Mouse (Mus musculus): ENCODE results near the gene Tmie. TPM values are rescaled to one million over a fixed set of nuclear protein-coding genes. Genes with fewer than 3 reads are reported as not detected.
"Not testable (repeated sequence)": the region's sequence is repeated elsewhere in the genome, so short reads cannot be mapped to it uniquely, and the experiment has no call there.

Tmie gene
- polyA plus RNA-seq, 1 experiment from 2014 or later = 0.16 TPM

GRCm38 (mm10) chr9:110833021-110833420 is 46.9 kb downstream of the Tmie start:
- peaks cover 10% of the 10 kb centered on the region; the same call in 1 of the 2 replicates for H3K27me3 ChIP-seq (replicated peaks)
- WGBS = 59% methylated on average over 5 of the region's 5 CpGs
- no peak overlapping the region for H3K4me2 ChIP-seq
- ATAC-seq (ENCODE audit: extremely low read depth, insufficient number of reproducible peaks, low FRiP score, low TSS enrichment) = no peak
- H3K4me1 ChIP-seq = peaks cover 6% of the 10 kb centered on the region; the same call in 1 of the 2 replicates
- no peaks in the 10 kb centered on the region for H3K36me3 ChIP-seq
- H3K9ac ChIP-seq = no peak overlapping the region
- H3K4me3 ChIP-seq = no peak overlapping the region
- H3K9me3 ChIP-seq = no peaks in the 10 kb centered on the region
- no peak overlapping the region for H3K27ac ChIP-seq (replicated peaks)

GRCm38 (mm10) chr9:110826390-110826789 is 53.5 kb downstream of the Tmie start, which contains the start of gene Prss43:
Gene Prss43, plus strand, starts transcription at chr9:110826690.
- H3K4me3 ChIP-seq = no peak within 1 kb of the TSS
- ATAC-seq (ENCODE audit: extremely low read depth, insufficient number of reproducible peaks, low FRiP score, low TSS enrichment) = no peak
- 57% methylated on average over 3 of the region's 3 CpGs for WGBS
- H3K27ac ChIP-seq (replicated peaks) = no peak within 1 kb of the TSS
- H3K4me1 ChIP-seq = no peaks in the 10 kb centered on the region
- no peaks in the 10 kb centered on the region for H3K36me3 ChIP-seq
- peaks cover 26% of the 10 kb centered on the region for H3K27me3 ChIP-seq (replicated peaks)
- no peak within 1 kb of the TSS for H3K4me2 ChIP-seq
- no peaks in the 10 kb centered on the region for H3K9me3 ChIP-seq
- no peak within 1 kb of the TSS for H3K9ac ChIP-seq

- no peak overlapping the region for H3K4me2 ChIP-seq
- no peaks in the 10 kb centered on the region for H3K9me3 ChIP-seq
- H3K4me3 ChIP-seq = no peak overlapping the region
- H3K4me1 ChIP-seq = no peaks in the 10 kb centered on the region
- 68% methylated on average over 7 of the region's 7 CpGs for WGBS
- no peak for ATAC-seq (ENCODE audit: extremely low read depth, insufficient number of reproducible peaks, low FRiP score, low TSS enrichment)
- H3K27me3 ChIP-seq (replicated peaks) = peaks cover 25% of the 10 kb centered on the region
- no peak overlapping the region for H3K27ac ChIP-seq (replicated peaks)
- no peak overlapping the region for H3K9ac ChIP-seq
- H3K36me3 ChIP-seq = no peaks in the 10 kb centered on the region
These were observed 54.1 kb downstream of the Tmie start for GRCm38 (mm10) chr9:110825832-110826231.

- Histone ChIP-seq H3K9ac (no peak overlapping the region), H3K27me3 (replicated peaks) (peaks cover 25% of the 10 kb centered on the region), H3K4me2 (no peak overlapping the region), H3K9me3 (no peaks in the 10 kb centered on the region), H3K36me3 (no peaks in the 10 kb centered on the region), H3K4me1 (no peaks in the 10 kb centered on the region), H3K4me3 (no peak overlapping the region), H3K27ac (replicated peaks) (no peak overlapping the region)
- whole genome bisulfite sequencing = 62% methylated on average over 4 of the region's 4 CpGs
- ATAC-seq (ENCODE audit: extremely low read depth, insufficient number of reproducible peaks, low FRiP score, low TSS enrichment) = no peak
These were observed 54.5 kb downstream of the Tmie start for GRCm38 (mm10) chr9:110825426-110825825.

- Histone ChIP-seq H3K9ac (no peak overlapping the region), H3K27me3 (replicated peaks) (peaks cover 36% of the 10 kb centered on the region), H3K4me1 (no peaks in the 10 kb centered on the region), H3K36me3 (no peaks in the 10 kb centered on the region), H3K27ac (replicated peaks) (no peak overlapping the region), H3K4me3 (no peak overlapping the region), H3K9me3 (no peaks in the 10 kb centered on the region), H3K4me2 (no peak overlapping the region)
- no peak for ATAC-seq (ENCODE audit: extremely low read depth, insufficient number of reproducible peaks, low FRiP score, low TSS enrichment)
- 79% methylated on average over 7 of the region's 7 CpGs for WGBS
These were observed 58.5 kb downstream of the Tmie start for GRCm38 (mm10) chr9:110821436-110821835.

- peaks cover 41% of the 10 kb centered on the region for H3K27me3 ChIP-seq (replicated peaks)
- not testable (repeated sequence) for H3K4me3 ChIP-seq; H3K4me1 ChIP-seq; H3K4me2 ChIP-seq; H3K9me3 ChIP-seq; ATAC-seq (ENCODE audit: extremely low read depth, insufficient number of reproducible peaks, low FRiP score, low TSS enrichment); H3K9ac ChIP-seq; H3K27ac ChIP-seq (replicated peaks); H3K36me3 ChIP-seq
These were observed 59.4 kb downstream of the Tmie start for GRCm38 (mm10) chr9:110820546-110820945.

Small RNA genes within 50 kb of the gene (microRNA-seq; reads per million reads assigned to microRNA genes)
- not detected for gene Gm24269

Other genes starting within 250 kb of the Tmie start
- 1.3 and 1.8 TPM in 2 replicates for gene Nbeal2, start 226.0 kb downstream of the Tmie start, polyA plus RNA-seq (2015; fragmentation: Nextera tagmentation; extraction: Ambion mirVana)
- gene Ccdc12, start 223.6 kb downstream of the Tmie start, polyA plus RNA-seq (2015; fragmentation: Nextera tagmentation; extraction: Ambion mirVana) = 119 and 136 TPM in 2 replicates
- 3,771 and 4,285 TPM in 2 replicates for gene Myl3, start 138.3 kb downstream of the Tmie start, polyA plus RNA-seq (2015; fragmentation: Nextera tagmentation; extraction: Ambion mirVana)
- 31.2 and 33.3 TPM in 2 replicates for gene Pth1r, start 133.0 kb downstream of the Tmie start, polyA plus RNA-seq (2015; fragmentation: Nextera tagmentation; extraction: Ambion mirVana)
- gene Prss42, start 81.9 kb downstream of the Tmie start, polyA plus RNA-seq (2015; fragmentation: Nextera tagmentation; extraction: Ambion mirVana) = 0.11 TPM in 1 of 2 replicates, not detected in the other
- not detected in 2 replicates for gene Prss44, start 66.1 kb downstream of the Tmie start, polyA plus RNA-seq (2015; fragmentation: Nextera tagmentation; extraction: Ambion mirVana)
- not detected in 2 replicates for gene Prss43, start 53.4 kb downstream of the Tmie start, polyA plus RNA-seq (2015; fragmentation: Nextera tagmentation; extraction: Ambion mirVana)
- gene Prss45, start 45.5 kb downstream of the Tmie start, polyA plus RNA-seq (2015; fragmentation: Nextera tagmentation; extraction: Ambion mirVana) = not detected in 2 replicates
- not detected in 2 replicates for gene Prss46, start 35.6 kb downstream of the Tmie start, polyA plus RNA-seq (2015; fragmentation: Nextera tagmentation; extraction: Ambion mirVana)
- 0.13 and 0.56 TPM in 2 replicates for gene Prss50, start 22.1 kb downstream of the Tmie start, polyA plus RNA-seq (2015; fragmentation: Nextera tagmentation; extraction: Ambion mirVana)
- 0.88 and 0.97 TPM in 2 replicates for gene Als2cl, start 243 bp downstream of the Tmie start, polyA plus RNA-seq (2015; fragmentation: Nextera tagmentation; extraction: Ambion mirVana)
- gene Fam240a, start 36.7 kb upstream of the Tmie start, polyA plus RNA-seq (2015; fragmentation: Nextera tagmentation; extraction: Ambion mirVana) = not detected in 2 replicates
- gene Tdgf1, start 66.0 kb upstream of the Tmie start, polyA plus RNA-seq (2015; fragmentation: Nextera tagmentation; extraction: Ambion mirVana) = not detected in 2 replicates
- 2.3 and 2.6 TPM in 2 replicates for gene Lrrc2, start 71.4 kb upstream of the Tmie start, polyA plus RNA-seq (2015; fragmentation: Nextera tagmentation; extraction: Ambion mirVana)
- gene Rtp3, start 110.5 kb upstream of the Tmie start, polyA plus RNA-seq (2015; fragmentation: Nextera tagmentation; extraction: Ambion mirVana) = 0.05 and 0.57 TPM in 2 replicates
- gene Ltf, start 139.2 kb upstream of the Tmie start, polyA plus RNA-seq (2015; fragmentation: Nextera tagmentation; extraction: Ambion mirVana) = 1.1 TPM in 2 replicates
- 2.5 and 2.8 TPM in 2 replicates for gene Ccrl2, start 177.4 kb upstream of the Tmie start, polyA plus RNA-seq (2015; fragmentation: Nextera tagmentation; extraction: Ambion mirVana)
- gene Lrrfip2, start 237.5 kb upstream of the Tmie start, polyA plus RNA-seq (2015; fragmentation: Nextera tagmentation; extraction: Ambion mirVana) = 53.0 and 56.4 TPM in 2 replicates